Mouse (Mus musculus) spleen, postnatal 10 days (tissue): ENCODE measurements at regions not wholly inside any gene's neighbourhood (a gene's known extent, or its start where the extent isn't known, plus 50 kb on each side); places are given as distances from the start of the nearest gene placed in this dataset.

ENCODE experiments used
- DNase-seq, 2 experiments: peaks; one replicate each; pipeline ENCODE4 v3.0.0; 2021 to 2022; ENCODE audit warnings: low spot score in 2 of 2

DNA sequence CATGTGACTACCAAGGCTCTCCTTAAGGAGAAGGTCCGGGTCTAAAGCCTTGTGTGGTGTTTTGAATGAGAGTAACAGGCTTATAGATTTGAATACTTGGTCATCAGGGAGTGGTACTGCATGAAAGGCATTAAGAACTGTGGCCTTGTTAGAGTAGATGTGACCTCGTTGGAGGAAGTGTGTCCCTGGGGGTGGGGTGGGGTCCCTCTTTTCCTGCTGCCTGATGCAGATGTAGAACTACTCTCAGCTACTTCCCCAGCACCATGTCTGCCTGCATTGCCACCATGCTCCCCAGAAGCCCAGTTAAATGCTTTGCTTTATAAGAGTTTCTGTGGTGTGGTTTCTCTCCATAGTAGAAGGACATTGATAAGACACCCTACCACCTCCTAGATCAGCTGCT lies 367.9 kb downstream of the Cbln4 start:
- no peak for DNase-seq

DNA sequence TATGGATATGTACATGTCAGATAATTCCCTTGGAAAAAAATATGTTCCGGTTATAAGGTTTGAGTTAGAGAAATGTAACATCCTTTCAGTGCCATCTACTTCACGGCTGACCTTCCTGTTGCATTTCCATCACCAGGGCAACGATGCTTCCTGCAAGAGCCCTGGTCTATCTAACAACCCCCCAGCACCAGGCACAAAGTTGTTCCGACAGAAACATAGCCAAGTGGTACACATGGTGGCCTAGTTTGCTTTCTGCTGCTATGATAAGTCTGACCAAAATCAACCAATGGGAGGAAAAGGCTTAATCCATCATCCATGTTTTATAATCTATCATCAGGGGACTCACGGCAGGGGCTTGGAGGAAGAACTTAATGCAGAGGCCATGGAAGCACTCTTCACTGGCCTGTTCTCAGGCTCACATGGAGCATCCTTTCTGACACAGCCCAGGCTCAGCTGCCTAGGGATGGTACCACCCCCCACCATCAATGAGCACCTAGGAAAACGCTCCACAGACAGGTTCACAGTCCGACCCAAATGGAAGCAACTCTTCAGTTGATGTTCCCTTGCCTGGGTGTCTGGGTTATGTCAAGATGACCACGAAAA lies 372.2 kb downstream of the Cbln4 start:
- DNase-seq, result no peak

DNA sequence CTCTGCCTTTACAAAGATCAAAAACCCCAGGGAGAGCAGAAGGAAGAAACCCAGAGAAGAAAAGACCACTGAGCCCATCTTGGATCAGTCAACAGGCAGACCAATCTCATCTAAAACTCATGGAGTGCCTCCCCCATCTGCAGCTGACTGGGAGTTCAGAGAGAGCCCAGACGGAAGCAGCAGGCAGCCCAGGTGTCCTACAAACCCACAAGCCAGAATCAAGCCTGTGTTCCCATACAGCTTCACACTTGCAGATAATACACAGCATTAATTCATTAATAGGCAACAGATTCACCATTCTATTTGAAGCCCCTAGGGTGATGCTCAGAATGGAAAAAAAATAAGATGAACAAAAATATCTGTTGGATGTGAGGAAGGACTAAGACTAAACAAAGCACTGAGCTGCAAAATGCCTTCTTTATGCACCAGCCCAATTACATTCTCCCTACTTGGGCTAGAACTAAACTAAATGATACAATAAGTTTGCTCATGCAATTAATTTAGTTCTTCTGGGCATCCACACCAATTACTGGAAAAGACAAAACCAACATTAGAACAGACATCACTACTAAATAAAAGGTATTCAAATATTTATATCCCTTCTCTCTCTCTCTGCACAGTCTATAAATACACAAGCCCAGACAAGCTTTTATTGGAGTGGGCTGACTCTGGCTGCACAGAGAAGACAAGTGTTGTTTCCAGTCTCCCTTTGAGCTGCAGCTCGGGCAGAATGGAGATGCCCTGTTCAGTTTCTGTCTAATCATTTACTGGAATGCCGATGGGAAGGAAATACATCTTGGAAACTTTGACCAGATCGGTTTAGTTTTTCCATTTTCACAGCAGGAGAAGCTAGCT lies 374.2 kb downstream of the Cbln4 start:
- DNase-seq, result no peak

DNA sequence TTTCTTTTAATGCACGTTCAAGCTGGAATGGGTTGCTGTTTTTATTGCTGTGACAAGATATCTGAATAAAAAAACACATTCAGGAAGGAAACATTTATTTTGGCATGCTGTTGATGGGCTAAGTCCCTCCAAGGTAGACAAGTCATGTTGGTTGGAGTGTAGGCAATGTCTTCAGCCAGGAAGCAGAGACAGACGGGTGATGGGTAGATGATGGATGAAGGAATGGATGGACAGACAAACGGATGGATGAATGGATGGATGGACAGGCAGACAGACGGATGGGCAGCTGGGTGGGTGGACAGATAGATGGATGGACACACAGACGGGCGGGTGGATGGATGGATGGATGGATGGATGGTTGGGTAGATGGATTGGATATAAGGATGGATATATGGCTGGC lies 380.7 kb downstream of the Cbln4 start:
- no peak for DNase-seq

DNA sequence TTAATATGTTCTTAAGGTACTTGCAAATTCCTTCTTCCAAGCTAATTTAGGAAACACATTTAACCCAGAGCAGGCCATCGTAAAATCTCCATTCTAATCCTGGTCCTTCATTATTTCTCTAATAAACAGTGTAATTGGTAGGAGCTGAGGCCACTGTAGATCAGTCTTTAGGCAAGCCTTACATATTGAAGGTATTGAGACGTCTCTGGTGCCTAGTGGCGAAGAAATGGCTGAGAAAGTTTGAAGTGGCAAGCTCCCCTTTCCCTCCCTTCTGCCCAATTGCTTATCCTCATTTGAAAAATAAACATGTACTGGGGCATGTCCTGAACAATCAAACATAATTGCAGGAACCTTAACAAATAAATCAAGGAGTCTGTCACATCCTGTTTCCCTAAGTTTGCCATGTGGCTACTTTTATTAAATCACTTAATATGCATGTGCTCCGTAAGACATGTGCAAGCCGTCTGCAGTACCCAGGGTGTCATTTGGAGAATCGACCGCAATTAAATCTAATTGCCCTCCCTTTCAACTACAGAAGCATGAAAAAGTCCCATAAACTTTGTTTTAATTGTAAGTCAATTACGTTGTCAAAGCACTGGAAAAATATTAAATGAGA lies 381.3 kb downstream of the Cbln4 start:
- DNase-seq, result no peak

DNA sequence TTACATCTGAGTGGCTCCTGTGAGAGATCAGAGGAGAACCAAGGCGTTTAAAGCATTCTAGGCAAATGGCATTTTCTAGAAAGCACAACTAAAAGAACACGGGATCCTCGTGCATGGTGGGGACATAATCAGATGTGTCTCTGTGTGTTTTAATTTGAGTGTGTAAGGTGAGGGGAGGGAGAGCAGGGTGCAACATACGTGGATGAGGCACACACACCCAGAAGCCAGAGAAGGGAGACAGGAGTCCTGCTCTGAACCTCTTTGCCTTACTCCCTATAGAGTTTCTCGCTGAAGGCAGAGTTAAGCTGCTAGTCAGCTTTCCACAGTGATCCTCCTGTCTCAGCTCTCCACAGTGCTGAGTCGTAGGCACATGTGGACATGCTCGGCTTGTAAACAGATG lies 386.1 kb downstream of the Cbln4 start:
- DNase-seq, result no peak

DNA sequence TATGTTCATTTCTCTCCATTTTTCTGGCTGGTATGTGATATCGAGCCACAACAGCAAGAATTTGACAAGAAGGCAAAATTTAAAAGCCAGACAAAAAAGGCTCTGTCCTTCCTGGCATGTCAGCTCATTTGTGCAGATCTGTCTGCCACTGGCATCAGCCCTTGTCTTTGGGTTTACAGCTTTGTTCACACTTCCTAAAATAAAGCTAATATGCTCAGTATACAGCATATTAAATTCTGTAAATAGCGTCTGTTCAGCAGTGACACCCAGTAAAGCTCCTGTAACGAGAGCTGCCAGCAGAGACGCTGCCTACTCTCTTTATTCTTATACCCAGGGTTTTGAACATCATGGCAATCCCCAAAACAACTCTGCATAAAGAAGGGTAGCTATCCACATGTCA lies 401.5 kb downstream of the Cbln4 start:
- no peak for DNase-seq

DNA sequence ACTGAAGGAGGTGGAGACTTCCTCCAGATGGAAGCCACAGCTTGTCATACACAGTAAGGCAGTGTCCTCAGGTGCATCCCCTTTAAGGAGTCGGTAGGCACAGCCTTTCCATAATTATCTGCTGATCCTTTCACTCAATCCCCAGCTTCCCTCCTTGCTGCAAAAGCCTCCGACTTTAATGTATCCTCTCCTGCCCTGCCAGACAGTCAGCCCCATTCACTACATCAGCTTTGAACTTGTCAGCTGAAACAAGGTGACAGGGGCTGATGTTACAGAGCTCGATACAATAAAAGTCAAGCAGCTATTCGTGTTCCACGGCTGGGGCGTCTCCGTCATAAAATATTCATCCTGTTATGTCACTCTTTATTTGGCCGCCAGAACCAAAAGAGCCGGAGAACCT lies 402.8 kb downstream of the Cbln4 start:
- no peak for DNase-seq

DNA sequence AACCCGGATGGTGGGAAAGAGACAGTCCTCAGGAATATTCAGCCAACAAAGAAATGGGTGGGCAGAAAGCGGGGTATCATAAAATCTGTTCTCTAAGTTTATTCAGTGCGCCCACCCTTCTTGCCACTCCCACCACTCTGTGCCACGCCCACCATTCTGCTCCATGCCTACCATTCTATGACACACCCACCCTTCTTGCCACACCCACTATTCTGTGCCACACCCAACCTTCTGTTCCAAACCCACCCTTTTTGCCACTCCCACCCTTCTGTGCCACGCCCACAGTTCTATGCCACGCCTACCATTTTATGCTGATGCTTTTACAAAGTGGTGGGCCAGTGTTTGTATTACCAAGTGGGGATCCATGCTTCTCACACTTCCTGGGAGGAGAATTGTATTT lies 404.3 kb downstream of the Cbln4 start:
- no peak for DNase-seq

DNA sequence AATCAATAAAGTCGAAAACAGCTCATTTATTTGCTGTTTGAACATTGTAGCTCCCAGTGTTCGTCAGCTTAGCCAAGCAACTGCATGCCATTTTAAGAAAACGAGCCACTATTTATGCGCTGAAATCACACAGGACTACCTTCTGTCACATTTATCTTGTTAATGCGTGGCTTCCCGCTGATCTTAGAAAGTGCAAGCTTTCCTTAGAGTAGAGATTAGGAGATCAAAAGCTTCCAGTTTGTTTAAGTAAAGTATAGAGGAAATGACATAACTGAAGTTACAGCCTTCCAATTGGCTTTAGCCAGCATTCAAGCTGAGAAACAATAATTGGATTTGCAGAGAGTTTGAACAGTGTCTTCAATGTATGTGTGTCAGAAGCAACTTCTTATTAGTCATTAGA lies 406.4 kb downstream of the Cbln4 start:
- no peak for DNase-seq

DNA sequence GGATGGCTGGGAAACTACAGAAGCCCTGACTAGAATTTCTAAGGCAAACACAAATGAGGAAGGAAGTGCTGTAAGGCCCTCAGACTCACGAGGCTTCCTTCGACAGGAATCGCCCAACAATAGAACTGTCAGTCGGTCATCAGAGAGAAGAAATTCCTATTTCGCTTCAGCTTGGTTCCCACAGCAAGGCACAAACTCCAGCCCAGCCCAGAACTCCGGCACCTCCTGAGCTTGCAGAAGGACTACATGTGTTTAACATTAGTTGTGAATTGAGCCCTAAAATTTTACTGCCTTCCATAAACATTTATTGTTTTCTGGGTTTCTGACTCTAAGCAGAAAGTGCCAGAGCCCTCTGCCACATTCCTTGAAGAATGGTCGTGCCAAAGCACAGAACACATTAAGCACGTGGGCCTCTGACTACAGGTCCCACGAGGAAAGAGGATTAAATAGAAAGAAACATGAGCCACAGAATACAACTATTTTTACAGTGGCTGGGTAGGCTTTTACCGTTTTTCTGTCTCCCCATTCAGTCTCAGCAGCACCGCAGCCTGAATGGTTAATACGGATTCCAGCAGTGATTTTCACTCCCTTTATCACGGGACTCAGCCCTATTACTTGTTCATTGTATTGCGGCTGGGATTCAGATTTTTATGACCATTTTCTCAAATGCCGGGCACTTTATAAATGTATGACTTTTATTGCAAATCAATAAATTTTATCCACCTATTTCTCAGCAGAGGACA lies 409.7 kb downstream of the Cbln4 start:
- DNase-seq, result no peak

DNA sequence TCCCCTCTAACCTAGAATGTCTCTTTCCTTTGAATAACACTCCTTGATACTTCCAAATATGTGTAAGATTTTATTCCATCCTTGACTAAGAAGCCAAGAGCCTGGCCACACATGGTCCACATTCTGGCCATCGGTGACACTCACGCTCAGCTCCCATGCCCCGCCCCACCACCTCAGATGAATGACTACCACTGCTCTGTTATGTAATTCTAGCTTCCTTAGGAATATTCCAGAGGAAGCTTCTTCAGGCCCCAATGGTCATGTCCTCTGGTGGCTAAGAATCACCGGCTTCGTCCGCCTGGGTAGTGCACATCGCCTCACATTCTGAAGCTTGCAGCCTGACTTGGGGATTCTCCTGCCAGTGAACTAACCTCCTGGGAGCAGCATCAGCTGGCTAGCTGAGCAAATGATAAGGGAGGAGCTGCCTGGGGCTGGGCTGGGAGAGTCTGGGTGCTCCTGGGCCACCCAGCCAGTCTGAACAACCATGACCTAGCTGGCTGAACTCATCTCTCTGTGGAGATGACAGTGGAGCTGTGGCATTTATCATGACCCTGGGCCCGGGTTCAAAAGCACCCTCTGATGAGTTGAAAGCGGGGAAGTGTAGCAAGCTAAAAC lies 413.1 kb downstream of the Cbln4 start:
- no peak for DNase-seq

DNA sequence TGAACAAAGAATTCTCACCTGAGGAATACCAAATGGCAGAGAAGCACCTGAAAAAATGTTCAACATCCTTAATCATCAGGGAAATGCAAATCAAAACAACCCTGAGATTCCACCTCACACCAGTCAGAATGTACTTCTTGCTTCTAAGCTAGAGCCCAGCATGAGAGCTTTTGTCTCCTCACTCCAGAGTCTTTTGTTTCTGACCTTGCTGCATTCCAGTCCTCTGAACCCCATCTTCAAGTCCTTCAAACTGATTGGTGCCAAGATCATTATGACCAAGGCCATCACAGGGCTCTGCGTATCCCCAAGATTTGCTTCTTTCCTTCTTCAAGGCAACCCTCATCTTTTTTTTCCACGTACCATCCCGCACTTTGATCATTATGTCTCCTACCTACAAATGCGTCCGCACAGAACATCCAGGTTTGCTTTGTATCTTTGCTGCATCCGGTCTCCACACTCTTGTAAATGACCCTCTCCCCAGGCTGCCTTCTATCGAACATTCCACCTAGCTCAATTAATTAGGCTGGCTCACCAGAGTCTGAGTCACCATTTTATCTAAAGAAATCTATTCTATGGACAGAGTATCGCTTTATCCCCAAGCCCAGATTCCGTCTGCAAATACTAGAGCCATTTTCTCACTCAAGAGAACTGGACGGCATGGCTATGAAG lies 414.9 kb downstream of the Cbln4 start:
- no peak for DNase-seq

DNA sequence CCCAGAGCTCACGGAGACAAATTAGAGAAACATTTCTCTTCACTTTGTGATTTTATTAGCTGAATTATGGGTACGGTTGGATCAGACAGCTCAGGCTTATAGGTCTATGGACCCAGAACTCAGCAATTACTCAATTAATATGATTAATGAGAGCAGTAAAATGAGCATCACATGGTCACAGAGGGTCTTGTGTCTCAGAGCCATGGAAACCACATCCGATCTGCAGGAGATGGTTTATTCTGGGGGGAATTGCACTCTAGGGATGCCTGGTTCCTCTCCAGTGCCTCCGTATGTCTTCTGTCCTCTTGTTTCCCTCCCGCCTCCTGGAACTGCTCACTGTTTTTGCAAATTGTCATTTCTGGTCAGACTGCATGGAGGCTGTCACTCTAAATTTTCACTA lies 422.6 kb downstream of the Cbln4 start:
- DNase-seq, result no peak

DNA sequence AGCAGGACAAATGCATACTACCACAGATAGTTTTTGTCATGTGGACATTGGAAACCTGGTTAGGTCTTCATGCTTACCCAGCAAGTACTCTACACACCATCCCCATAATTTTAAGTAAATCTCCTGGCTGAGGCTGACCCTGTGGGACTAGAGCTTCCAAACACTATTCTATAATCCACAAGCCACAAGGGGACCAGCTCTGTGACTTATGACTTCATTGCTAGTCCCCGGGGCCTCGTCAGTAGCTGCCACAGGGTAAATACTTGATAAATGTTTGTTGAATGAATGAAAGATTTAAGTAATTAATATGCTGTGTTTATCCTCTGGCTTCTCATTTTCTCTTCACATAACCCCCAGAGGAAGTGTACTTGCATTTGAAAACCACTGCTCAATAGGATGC lies 423.0 kb downstream of the Cbln4 start:
- no peak for DNase-seq

DNA sequence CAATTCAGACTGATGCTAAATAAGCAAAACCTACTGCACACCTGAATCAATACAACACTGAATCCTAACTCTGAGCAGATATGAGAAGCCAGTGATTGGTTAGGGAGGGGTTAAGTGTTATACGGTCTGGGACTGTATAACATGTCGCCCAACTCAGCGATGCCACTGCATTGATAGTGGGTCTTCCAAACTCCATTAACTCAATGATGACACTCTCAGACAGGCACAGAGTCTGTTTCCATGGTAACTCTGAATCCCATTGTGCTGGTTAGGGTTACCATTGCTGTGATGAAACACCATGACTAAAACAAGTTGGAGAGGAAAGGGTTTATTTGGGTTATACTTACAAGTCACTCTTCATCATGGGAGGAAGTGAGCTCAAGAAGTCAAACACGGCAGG lies 424.5 kb downstream of the Cbln4 start:
- DNase-seq, result no peak

DNA sequence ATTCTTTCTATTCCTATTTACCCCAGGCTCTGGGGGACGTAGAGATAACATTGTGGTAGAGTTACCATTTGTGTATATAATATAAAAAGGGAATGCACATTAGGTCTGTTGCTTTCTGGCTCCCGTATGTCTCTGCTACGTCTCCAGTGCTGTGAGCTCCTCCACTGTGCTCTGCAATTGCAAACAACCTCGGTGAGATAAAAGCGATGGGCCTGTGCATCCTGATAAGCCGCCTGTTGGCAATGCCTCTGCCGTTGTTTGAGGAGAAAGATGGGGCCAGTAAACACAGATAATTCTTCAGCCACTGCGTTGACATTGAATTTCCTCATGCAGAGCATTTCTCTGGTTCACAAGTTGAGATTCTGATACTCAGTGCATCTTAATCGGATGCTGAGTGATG lies 424.9 kb downstream of the Cbln4 start:
- no peak for DNase-seq

DNA sequence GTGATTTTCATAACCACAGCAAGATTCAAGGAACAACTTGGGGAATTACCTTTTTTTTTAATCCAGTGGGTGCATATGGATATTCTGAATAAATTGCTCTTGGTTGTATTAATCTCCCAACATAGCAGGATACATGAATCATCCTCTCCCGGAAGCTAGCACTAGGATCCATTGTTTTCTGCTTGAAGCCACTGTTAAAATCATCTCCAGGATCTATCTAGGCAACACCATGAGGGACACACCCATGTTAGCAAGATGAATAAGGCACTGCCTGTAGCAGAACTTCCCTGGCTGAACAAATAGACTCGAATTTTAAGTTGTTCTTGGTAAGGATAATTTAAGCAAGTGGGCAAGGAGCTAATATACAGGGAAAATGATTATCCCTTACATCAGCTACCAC lies 427.8 kb downstream of the Cbln4 start:
- DNase-seq, result no peak

DNA sequence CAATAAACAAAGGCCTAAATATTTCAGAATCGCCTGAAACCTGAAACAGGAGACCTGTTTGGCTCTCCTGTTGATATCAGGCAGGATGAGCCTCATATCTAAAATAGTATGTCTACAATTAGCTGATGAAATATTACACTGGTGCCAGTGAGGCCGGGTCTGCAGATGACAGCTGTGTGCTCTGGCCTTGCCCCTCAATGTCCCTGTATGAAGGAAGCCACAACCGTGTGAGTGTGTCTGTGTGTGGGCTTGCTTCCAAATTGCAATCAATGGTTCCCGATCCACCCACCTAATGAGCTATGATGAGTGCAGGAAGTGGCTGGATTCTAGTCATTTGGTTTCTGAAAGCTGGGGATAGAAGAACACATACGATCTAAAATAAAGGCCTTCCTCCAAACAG lies 438.2 kb downstream of the Cbln4 start:
- no peak for DNase-seq

DNA sequence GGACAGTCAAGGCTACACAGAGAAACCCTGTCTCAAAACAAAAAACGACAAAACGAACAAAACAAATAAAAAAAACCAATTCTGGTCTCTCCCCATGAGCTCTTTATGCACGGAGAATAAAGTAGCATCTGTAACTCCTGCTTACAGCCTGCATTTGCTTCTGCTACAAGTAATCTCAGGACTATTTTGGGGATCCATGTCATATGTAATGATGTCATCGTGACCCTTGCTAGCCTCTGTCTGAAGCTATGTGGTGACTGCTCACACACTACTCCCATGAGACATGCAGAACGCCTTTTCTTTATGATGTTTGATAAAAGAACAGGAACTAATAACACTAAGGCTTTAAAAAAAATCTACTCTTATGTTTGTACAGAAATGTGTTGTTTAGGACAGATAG lies 448.0 kb downstream of the Cbln4 start:
- DNase-seq, result no peak

DNA sequence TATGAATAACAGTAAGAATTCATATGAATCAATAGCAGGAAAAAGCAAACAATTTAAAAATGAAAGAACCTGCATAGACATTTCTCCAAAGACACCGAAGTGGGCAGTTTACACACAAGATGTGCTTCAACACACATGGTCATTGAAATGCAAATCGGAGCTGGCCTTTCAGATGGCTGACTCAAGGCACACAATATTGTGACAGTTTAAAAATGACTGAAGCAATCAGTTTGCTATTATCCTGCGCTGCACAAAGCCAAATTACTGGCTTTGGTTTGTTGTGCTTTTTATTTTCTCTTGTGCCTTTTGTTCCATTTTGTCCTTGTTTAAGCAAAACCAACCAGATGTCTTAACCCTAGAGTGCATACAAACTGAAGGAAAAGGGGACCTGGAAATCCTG lies 449.4 kb downstream of the Cbln4 start:
- DNase-seq, result no peak

DNA sequence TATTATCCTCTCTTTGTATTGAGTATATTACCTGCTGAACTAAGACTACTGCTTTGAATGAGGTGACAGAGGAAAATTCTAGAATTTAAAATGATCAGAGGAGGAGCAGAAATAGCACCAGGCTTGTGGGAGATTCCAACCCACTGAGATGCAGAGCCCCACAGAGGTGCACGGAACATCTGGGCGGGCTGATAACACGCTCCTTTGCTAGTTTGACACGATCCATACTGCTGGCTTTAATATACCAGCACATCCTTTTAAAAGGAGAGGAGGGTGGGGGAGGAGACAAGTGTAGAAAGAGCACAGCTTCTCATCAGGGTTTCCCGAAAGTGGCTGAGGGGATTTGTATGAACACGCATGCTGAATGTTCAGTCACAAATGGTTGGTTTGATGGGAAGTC lies 451.0 kb downstream of the Cbln4 start:
- no peak for DNase-seq
